Mouse (Mus musculus) left cerebral cortex, adult 9 months (tissue): Measurements from ENCODE around the gene Ctsa.
A peak's percentile ranks its signal among the peaks of the same experiment; 100 is the strongest.
"Not testable (repeated sequence)": the region's sequence is repeated elsewhere in the genome, so short reads cannot be mapped to it uniquely, and the experiment has no call there.

ENCODE experiments used
- DNase-seq, 2 experiments: peaks; one replicate each; pipeline ENCODE4 v3.0.0; 2022; ENCODE audit warnings: low spot score in 2 of 2

Gene Ctsa

GRCm38 (mm10) chr2:164832748-164833301 is at the start of gene Ctsa:
Ctsa (plus strand) TSS chr2:164832873.
- peak in 1 of 2 experiments; percentile 81 for DNase-seq

GRCm38 (mm10) chr2:164783926-164784581 is 48.6 kb upstream of the Ctsa start:
- DNase-seq: no peak

GRCm38 (mm10) chr2:164784869-164785420 is 47.7 kb upstream of the Ctsa start:
- no peak for DNase-seq

- DNase-seq: peak; percentile 70 to 87
Measured at GRCm38 (mm10) chr2:164785481-164786387, 46.9 kb upstream of the Ctsa start, which contains the start of gene Snx21. Snx21 (plus strand) TSS chr2:164785823.

- no peak for DNase-seq
Measured at GRCm38 (mm10) chr2:164786388-164786885, 46.2 kb upstream of the Ctsa start.

- DNase-seq: no peak
Measured at GRCm38 (mm10) chr2:164787032-164787431, 45.6 kb upstream of the Ctsa start.

- DNase-seq: no peak
Measured at GRCm38 (mm10) chr2:164787779-164788178, 44.9 kb upstream of the Ctsa start.

DNA sequence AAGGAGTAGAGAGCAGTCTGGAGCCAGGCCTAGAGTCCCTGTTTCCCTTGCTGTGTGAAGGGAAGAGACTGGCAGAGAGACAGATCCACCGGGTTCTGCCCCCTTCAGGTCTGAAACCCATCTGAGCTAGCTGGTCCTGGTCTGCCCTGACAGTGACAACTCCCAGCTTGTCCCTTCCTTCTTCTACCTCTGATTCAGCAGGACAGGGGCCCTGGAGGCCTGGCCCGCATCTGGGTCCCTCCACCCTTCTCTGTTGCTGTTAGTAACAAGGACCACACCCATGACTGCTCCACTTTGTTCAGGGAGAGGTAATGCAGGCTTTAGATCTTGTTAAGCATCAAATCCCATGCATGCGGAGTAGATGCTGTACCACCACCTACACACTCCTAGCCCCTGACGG is 44.3 kb upstream of the Ctsa start:
- DNase-seq: no peak

DNA sequence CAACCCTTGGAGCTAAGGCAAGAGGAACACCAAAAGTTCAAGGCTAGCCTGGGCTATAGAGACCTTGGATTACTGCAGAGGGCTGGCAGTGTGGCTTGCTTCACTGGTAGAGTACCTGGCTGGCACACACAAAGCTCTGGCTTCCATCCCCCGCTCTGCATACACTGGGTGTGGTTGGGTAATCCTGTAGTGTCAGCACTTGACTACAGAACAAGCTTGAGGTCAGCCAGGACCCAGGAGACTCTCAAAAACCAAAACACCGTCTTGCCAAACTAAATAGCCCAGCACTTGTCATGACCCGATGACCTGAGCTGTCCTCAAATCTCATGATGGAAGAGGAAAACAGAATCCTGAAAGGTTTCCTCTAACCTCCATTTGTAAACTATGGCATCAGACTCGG is 42.2 kb upstream of the Ctsa start:
- DNase-seq: no peak

- DNase-seq: no peak
Measured at GRCm38 (mm10) chr2:164791841-164792261, 40.8 kb upstream of the Ctsa start.

GRCm38 (mm10) chr2:164792400-164793190 is 40.1 kb upstream of the Ctsa start:
- DNase-seq: no peak

DNA sequence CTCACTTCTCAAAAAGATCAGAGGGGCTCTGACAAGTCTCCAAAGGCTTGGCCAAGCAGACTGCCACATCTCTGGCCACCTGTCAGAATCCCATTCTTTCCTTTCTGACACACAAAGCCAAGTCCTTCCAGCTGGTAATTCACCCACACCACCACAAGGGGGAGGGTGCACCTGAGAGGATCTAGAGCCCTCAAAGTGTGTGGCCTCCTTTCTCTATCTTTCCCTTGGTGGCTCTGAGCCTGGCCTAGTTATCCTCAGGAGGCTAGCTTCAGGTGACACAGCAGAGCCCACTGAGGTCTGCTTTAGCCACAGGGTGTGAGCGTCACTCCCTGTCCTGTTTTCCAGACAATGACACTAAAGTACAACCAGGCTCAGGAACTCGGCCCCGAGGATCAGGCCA is 39.4 kb upstream of the Ctsa start:
- DNase-seq: peak in 1 of 2 experiments; percentile 70

GRCm38 (mm10) chr2:164793772-164794171 is 38.9 kb upstream of the Ctsa start:
- DNase-seq: no peak

GRCm38 (mm10) chr2:164794293-164794692 is 38.4 kb upstream of the Ctsa start:
- peak in 1 of 2 experiments; percentile 86 for DNase-seq

GRCm38 (mm10) chr2:164795868-164796267 is 36.8 kb upstream of the Ctsa start:
- DNase-seq: no peak

DNA sequence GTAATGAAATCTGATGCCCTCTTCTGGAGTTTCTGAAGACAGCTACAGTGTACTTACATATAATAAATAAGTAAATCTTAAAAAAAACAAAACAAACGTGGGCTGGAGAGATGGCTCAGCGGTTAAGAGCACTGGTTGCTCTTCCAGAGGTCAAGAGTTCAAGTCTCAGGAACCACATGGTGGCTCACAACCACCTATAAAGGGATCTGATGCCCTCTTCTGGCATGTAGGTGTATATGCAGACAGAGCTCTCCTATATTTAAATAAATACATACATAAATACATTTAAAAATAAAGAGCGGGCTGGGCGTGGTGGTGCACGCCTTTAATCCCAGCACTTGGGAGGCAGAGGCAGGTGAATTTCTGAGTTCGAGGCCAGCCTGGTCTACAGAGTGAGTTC is 34.1 kb upstream of the Ctsa start:
- not testable (repeated sequence) for DNase-seq

DNA sequence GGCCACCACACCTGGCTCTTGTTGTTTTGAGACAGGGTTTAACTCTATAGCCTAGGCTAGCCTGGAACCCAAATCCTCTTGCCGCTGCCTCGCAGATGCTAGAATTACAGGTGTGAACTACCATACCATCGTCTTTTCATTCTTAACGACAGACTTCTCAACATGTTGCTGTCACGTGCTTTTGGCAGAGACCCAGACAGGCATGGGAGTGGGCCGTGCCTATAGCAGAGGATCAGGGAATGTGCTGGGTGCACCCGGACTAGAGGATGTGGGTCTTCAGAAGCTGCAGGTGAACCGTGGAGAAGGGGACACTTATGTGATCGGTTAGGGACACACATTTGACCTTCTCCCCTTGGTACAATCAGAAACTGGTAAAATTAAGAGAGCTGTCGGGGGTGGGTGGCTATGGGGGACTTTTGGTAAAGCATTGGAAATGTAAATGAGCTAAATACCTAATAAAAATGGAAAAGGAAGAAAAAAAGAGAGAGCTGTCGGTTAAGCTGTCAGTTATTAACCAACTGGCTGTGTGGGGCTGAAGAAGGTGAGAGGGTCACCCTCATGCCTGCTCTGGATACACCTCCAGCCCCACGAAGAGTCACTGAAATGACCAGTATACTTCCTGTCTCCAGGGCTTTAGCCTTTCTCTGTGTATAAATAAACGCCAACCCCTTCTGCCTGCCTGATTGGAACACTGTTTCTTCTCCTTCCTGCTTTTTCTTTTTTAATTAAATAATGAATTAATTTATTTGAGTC is 32.2 kb upstream of the Ctsa start:
- DNase-seq: no peak

GRCm38 (mm10) chr2:164803201-164803920 is 29.3 kb upstream of the Ctsa start:
- DNase-seq: no peak

- DNase-seq: no peak
Measured at GRCm38 (mm10) chr2:164803921-164804313, 28.8 kb upstream of the Ctsa start.
